Mouse (Mus musculus) kidney, postnatal 0 days (tissue): ENCODE data around the gene Rsu1. TPM values are rescaled to one million over a fixed set of nuclear protein-coding genes. Genes with fewer than 3 reads are reported as not detected.
A peak's percentile ranks its signal among the peaks of the same experiment; 100 is the strongest.

Source experiments
- ATAC-seq: fragments of 200-750 bp; cut with Nextera tagmentation; replicated peaks from 2 replicates; pipeline ENCODE4 v1.8.0; 2017; ENCODE audit warnings: low read depth, moderate number of reproducible peaks, moderate TSS enrichment, moderate library complexity; ENCODE audit not compliant: low FRiP score
- DNase-seq: peaks from one replicate; pipeline ENCODE4 v3.0.0-alpha.2; 2016; ENCODE audit warnings: low spot score
- H3K27ac ChIP-seq: fragments of 300-500 bp; sonication (generic); 2 replicates; pipeline ENCODE4 v1.5.1; 2014; ENCODE audit warnings: mild to moderate bottlenecking
- H3K27me3 ChIP-seq: fragments of 300-500 bp; sonication (generic); 2 replicates; pipeline ENCODE4 v1.6.1; 2014; ENCODE audit warnings: low read length, mixed read lengths; ENCODE audit not compliant: insufficient read depth
- H3K36me3 ChIP-seq: fragments of 300-500 bp; sonication (generic); 2 replicates; pipeline ENCODE4 v1.6.1; 2014; ENCODE audit warnings: low read length, mixed read lengths; ENCODE audit not compliant: insufficient read depth
- H3K4me1 ChIP-seq: fragments of 300-500 bp; sonication (generic); replicated peaks from 2 replicates; pipeline ENCODE4 v1.6.1; 2014; ENCODE audit warnings: antibody characterized with exemption, low read length, mixed read lengths; ENCODE audit not compliant: insufficient read depth
- H3K4me2 ChIP-seq: fragments of 300-500 bp; sonication (generic); 2 replicates; pipeline ENCODE4 v1.6.1; 2014; ENCODE audit warnings: mild to moderate bottlenecking, low read length, moderate library complexity, mixed read lengths
- H3K4me3 ChIP-seq: fragments of 300-500 bp; sonication (generic); replicated peaks from 2 replicates; pipeline ENCODE4 v1.5.1; 2014; ENCODE audit warnings: low read depth, low read length
- H3K9ac ChIP-seq: fragments of 300-500 bp; sonication (generic); 2 replicates; pipeline ENCODE4 v1.6.1; 2014; ENCODE audit warnings: low read depth, low read length
- H3K9me3 ChIP-seq: fragments of 300-500 bp; sonication (generic); replicated peaks from 2 replicates; pipeline ENCODE4 v1.6.1; 2016; ENCODE audit warnings: low read length, inconsistent platforms, mixed read lengths
- CTCF ChIP-seq: IDR thresholded peaks from 2 replicates; pipeline ENCODE4 v1.5.1; 2016; ENCODE audit warnings: antibody characterized with exemption, low read depth, mild to moderate bottlenecking, moderate library complexity
- WGBS: fragments of 180-500 bp; shearing (Covaris S2); extraction: QIAGEN DNeasy Blood & Tissue Kit; methylation state at CpG from one replicate; pipeline ENCODE4 v1.1.7; 2014; 5-methylcytosine and 5-hydroxymethylcytosine counted together
- polyA plus RNA-seq: library from polyadenylated mRNA; unstranded; fragments of >200 nt; fragmentation: Nextera tagmentation; extraction: Ambion mirVana; gene quantifications from 2 replicates; pipeline ENCODE4 v1.2.1, GENCODE M21; 2015

Gene Rsu1
- polyA plus RNA-seq, 1 experiment from 2014 or later, result 151 TPM

- Histone ChIP-seq H3K9ac (no peak overlapping the region), H3K4me2 (no peak overlapping the region), H3K9me3 (no peaks in the 10 kb centered on the region), H3K27me3 (no peaks in the 10 kb centered on the region), H3K27ac (no peak overlapping the region), H3K36me3 (no peaks in the 10 kb centered on the region), H3K4me3 (no peak overlapping the region), H3K4me1 (no peaks in the 10 kb centered on the region; the same call in 1 of the 2 replicates)
- WGBS, result 57% methylated on average over 4 of the region's 4 CpGs
- ATAC-seq, result no peak
- no peak for DNase-seq
- TF ChIP-seq CTCF, result no peak
These were observed 95.0 kb downstream of the Rsu1 start for GRCm38 (mm10) chr2:13176304-13176620.

- WGBS, result 52% methylated on average over 28 of the region's 28 CpGs
- H3K4me2 ChIP-seq, result no peak overlapping the region
- H3K27me3 ChIP-seq, result no peaks in the 10 kb centered on the region
- TF ChIP-seq CTCF, result no peak
- H3K27ac ChIP-seq, result no peak overlapping the region
- H3K4me1 ChIP-seq, result no peaks in the 10 kb centered on the region; the same call in 1 of the 2 replicates
- H3K9ac ChIP-seq, result no peak overlapping the region
- H3K36me3 ChIP-seq, result no peaks in the 10 kb centered on the region
- no peak overlapping the region for H3K4me3 ChIP-seq
- no peaks in the 10 kb centered on the region for H3K9me3 ChIP-seq
- ATAC-seq (0 out of 2 replicates have a peak, but pooled peaks have one; percentile 21), DNase-seq (no peak)
These were observed 95.5 kb downstream of the Rsu1 start for GRCm38 (mm10) chr2:13175536-13176303.

DNA sequence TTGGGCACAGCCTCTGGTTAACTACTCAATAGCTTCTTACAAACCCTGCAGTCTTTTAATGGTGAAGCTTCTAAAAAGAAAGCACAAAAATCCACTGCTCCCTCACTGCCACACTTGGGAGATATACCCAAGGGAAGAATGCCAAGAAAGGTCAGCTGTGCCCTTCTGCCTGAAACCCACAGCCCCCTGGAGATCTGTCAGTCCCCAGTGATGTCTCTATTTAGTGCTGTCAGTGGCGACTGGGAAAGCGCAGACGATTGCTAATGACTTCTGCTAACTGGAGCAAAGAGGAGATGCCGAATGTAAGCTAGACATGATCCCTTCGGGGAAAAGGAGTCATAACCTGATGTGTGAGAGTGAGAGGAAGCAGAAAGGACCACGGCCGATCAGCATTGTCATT lies 96.8 kb downstream of the Rsu1 start:
- WGBS, result 81% methylated on average over 7 of the region's 7 CpGs
- no peak overlapping the region for H3K9ac ChIP-seq
- H3K36me3 ChIP-seq, result no peaks in the 10 kb centered on the region
- H3K4me2 ChIP-seq, result no peak overlapping the region
- H3K4me1 ChIP-seq, result no peaks in the 10 kb centered on the region; the same call in 1 of the 2 replicates
- ATAC-seq (no peak), DNase-seq (no peak)
- H3K27ac ChIP-seq, result no peak overlapping the region
- no peak overlapping the region for H3K4me3 ChIP-seq
- H3K27me3 ChIP-seq, result no peaks in the 10 kb centered on the region
- no peak for TF ChIP-seq CTCF
- no peaks in the 10 kb centered on the region for H3K9me3 ChIP-seq

- WGBS, result 62% methylated on average over 5 of the region's 5 CpGs
- no peak overlapping the region for H3K27ac ChIP-seq
- no peak overlapping the region for H3K9ac ChIP-seq
- no peaks in the 10 kb centered on the region; the same call in 1 of the 2 replicates for H3K4me1 ChIP-seq
- no peaks in the 10 kb centered on the region for H3K27me3 ChIP-seq
- ATAC-seq (no peak), DNase-seq (no peak)
- H3K4me2 ChIP-seq, result no peak overlapping the region
- H3K36me3 ChIP-seq, result no peaks in the 10 kb centered on the region
- no peak for TF ChIP-seq CTCF
- H3K9me3 ChIP-seq, result no peaks in the 10 kb centered on the region
- H3K4me3 ChIP-seq, result no peak overlapping the region
These were observed 100.6 kb downstream of the Rsu1 start for GRCm38 (mm10) chr2:13170651-13171050.

- no peaks in the 10 kb centered on the region for H3K36me3 ChIP-seq
- no peaks in the 10 kb centered on the region for H3K4me1 ChIP-seq
- no peaks in the 10 kb centered on the region for H3K9me3 ChIP-seq
- H3K27me3 ChIP-seq, result no peaks in the 10 kb centered on the region
- no peak for TF ChIP-seq CTCF
- no peak overlapping the region for H3K4me3 ChIP-seq
- no peak for DNase-seq
- 87% methylated on average over 6 of the region's 6 CpGs for WGBS
- ATAC-seq, result no peak
- H3K27ac ChIP-seq, result no peak overlapping the region
- H3K4me2 ChIP-seq, result no peak overlapping the region
- no peak overlapping the region for H3K9ac ChIP-seq
These were observed 101.3 kb downstream of the Rsu1 start for GRCm38 (mm10) chr2:13169962-13170361.

DNA sequence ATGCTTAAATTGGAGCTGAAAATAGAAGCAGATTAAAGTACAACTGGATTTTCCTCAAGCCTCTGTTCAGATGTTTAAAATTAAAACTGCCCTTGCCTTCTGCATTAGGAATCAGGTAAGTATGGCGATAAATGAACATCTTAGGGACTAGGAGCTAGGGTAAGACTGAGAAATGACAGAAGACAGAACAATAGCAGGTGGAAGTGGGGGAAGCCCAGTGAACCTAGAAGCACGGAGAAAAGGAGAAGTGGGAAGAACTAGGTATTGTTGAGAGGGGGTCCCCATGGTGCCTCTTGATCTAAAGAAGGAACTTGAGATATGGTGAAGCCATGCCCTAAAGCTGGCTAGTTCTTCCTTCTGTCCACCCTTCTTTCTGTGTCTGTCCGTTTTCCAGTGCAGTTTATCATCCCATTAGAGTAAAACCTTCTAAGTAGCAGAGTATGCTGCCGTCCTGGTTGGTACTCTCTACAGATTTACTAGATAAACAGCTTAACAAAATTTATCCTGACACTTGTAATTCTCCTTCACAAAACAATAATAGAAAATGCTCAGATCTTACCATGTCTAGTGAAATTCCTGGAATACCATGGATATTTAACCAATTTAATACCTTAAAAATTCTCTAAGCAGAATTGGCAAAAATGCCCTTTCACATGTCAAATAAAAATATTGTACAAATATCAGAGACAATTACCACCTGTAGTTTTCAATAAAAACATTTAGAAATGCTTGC lies 101.9 kb downstream of the Rsu1 start:
- no peak for DNase-seq
- Histone ChIP-seq H3K4me3 (no peak overlapping the region), H3K4me2 (no peak overlapping the region), H3K27me3 (no peaks in the 10 kb centered on the region), H3K27ac (no peak overlapping the region), H3K36me3 (no peaks in the 10 kb centered on the region), H3K9ac (no peak overlapping the region), H3K4me1 (no peaks in the 10 kb centered on the region), H3K9me3 (no peaks in the 10 kb centered on the region)
- no peak for ATAC-seq
- 88% methylated on average over 4 of the region's 4 CpGs for WGBS
- TF ChIP-seq CTCF, result no peak
